Mouse (Mus musculus) midbrain, embryonic 16.5 days (tissue): ENCODE data around the gene Gng8. TPM values are rescaled to one million over a fixed set of nuclear protein-coding genes. Genes with fewer than 3 reads are reported as not detected.

Experiments used
- ATAC-seq: fragments of 200-750 bp; cut with Nextera tagmentation; 2 replicates; pipeline ENCODE4 v1.8.0; 2017; ENCODE audit warnings: moderate TSS enrichment
- H3K27ac ChIP-seq: fragments of 300-500 bp; sonication (generic); 2 replicates; pipeline ENCODE4 v1.5.1; 2014; ENCODE audit warnings: mild to moderate bottlenecking, low read length, mixed read lengths
- H3K27me3 ChIP-seq: fragments of 300-500 bp; sonication (generic); 2 replicates; pipeline ENCODE4 v1.6.1; 2014; ENCODE audit warnings: low read depth, low read length, mixed read lengths; ENCODE audit not compliant: control insufficient read depth, insufficient read depth
- H3K36me3 ChIP-seq: fragments of 300-500 bp; sonication (generic); 2 replicates; pipeline ENCODE4 v1.6.1; 2014; ENCODE audit warnings: mild to moderate bottlenecking, low read length, moderate library complexity, mixed read lengths; ENCODE audit not compliant: control insufficient read depth, insufficient read depth
- H3K4me1 ChIP-seq: fragments of 300-500 bp; sonication (generic); 2 replicates; pipeline ENCODE4 v1.6.1; 2014; ENCODE audit warnings: mild to moderate bottlenecking, low read length, mixed read lengths; ENCODE audit not compliant: control insufficient read depth, insufficient read depth
- H3K4me2 ChIP-seq: fragments of 300-500 bp; sonication (generic); 2 replicates; pipeline ENCODE4 v1.6.1; 2014; ENCODE audit warnings: mild to moderate bottlenecking, low read length, mixed read lengths
- H3K4me3 ChIP-seq: fragments of 300-500 bp; sonication (generic); 2 replicates; pipeline ENCODE4 v1.5.1; 2014; ENCODE audit warnings: low read depth, mild to moderate bottlenecking, low read length, moderate library complexity, mixed read lengths
- H3K9ac ChIP-seq: fragments of 300-500 bp; sonication (generic); 2 replicates; pipeline ENCODE4 v1.6.1; 2014; ENCODE audit warnings: low read depth, low read length, mixed read lengths
- H3K9me3 ChIP-seq: fragments of 300-500 bp; sonication (generic); replicated peaks from 2 replicates; pipeline ENCODE4 v1.6.1; 2014; ENCODE audit warnings: mild to moderate bottlenecking, low read length, mixed read lengths; ENCODE audit not compliant: control insufficient read depth, poor library complexity, severe bottlenecking
- WGBS: fragments of 180-500 bp; shearing (Covaris S2); extraction: QIAGEN DNeasy Blood & Tissue Kit; methylation state at CpG from one replicate; pipeline ENCODE4 v1.1.7; 2014; 5-methylcytosine and 5-hydroxymethylcytosine counted together
- polyA plus RNA-seq: library from polyadenylated mRNA; unstranded; fragments of >200 nt; fragmentation: Nextera tagmentation; extraction: Ambion mirVana; gene quantifications from 2 replicates; pipeline ENCODE4 v1.2.1, GENCODE M21; 2015

The Gng8 gene
- polyA plus RNA-seq, 1 experiment from 2014 or later: 14.0 TPM

- peak overlapping the region; percentile 78 for H3K27ac ChIP-seq
- H3K4me3 ChIP-seq: no peak overlapping the region
- ATAC-seq: peak; percentile 52
- H3K9me3 ChIP-seq: no peaks in the 10 kb centered on the region
- H3K27me3 ChIP-seq: no peaks in the 10 kb centered on the region
- H3K9ac ChIP-seq: no peak overlapping the region
- 16% methylated on average over 14 of the region's 14 CpGs for WGBS
- H3K36me3 ChIP-seq: no peaks in the 10 kb centered on the region
- no peak overlapping the region for H3K4me2 ChIP-seq
- peaks cover 20% of the 10 kb centered on the region for H3K4me1 ChIP-seq
Observed at GRCm38 (mm10) chr7:16931968-16932627, 40.5 kb downstream of the Gng8 start.

GRCm38 (mm10) chr7:16932704-16933577 lies 41.4 kb downstream of the Gng8 start:
- peak; percentile 63 for ATAC-seq

GRCm38 (mm10) chr7:16937312-16937711 lies 45.7 kb downstream of the Gng8 start:
- H3K27me3 ChIP-seq: no peaks in the 10 kb centered on the region
- no peak overlapping the region for H3K4me2 ChIP-seq
- peaks cover 50% of the 10 kb centered on the region for H3K4me1 ChIP-seq
- 52% methylated on average over 4 of the region's 4 CpGs for WGBS
- H3K9ac ChIP-seq: no peak overlapping the region
- ATAC-seq: no peak
- H3K9me3 ChIP-seq: no peaks in the 10 kb centered on the region
- no peak overlapping the region for H3K27ac ChIP-seq
- H3K36me3 ChIP-seq: no peaks in the 10 kb centered on the region
- no peak overlapping the region for H3K4me3 ChIP-seq

More at GRCm38 (mm10) chr7:16932704-16933577, 41.4 kb downstream of the Gng8 start:
- H3K9me3 ChIP-seq: no peaks in the 10 kb centered on the region
- no peak overlapping the region for H3K4me3 ChIP-seq
- peak overlapping the region; percentile 28 for H3K4me2 ChIP-seq
- WGBS: 18% methylated on average over 14 of the region's 14 CpGs
- H3K9ac ChIP-seq: peak overlapping the region; percentile 36; the same call in 1 of the 2 replicates
- no peaks in the 10 kb centered on the region for H3K36me3 ChIP-seq
- no peaks in the 10 kb centered on the region for H3K27me3 ChIP-seq
- H3K4me1 ChIP-seq: peaks cover 22% of the 10 kb centered on the region
- peak overlapping the region; percentile 78 for H3K27ac ChIP-seq

GRCm38 (mm10) chr7:16938117-16938791 lies 46.7 kb downstream of the Gng8 start:
- no peaks in the 10 kb centered on the region for H3K9me3 ChIP-seq
- peaks cover 52% of the 10 kb centered on the region for H3K4me1 ChIP-seq
- 58% methylated on average over 17 of the region's 17 CpGs for WGBS
- peak overlapping the region; percentile 86 for H3K27ac ChIP-seq
- peak overlapping the region; percentile 1; the same call in 1 of the 2 replicates for H3K4me3 ChIP-seq
- no peaks in the 10 kb centered on the region for H3K36me3 ChIP-seq
- peak overlapping the region; percentile 35 for H3K4me2 ChIP-seq
- no peaks in the 10 kb centered on the region for H3K27me3 ChIP-seq
- 0 out of 2 replicates have a peak overlapping the region, but pooled peaks have one; percentile 11 for H3K9ac ChIP-seq
- ATAC-seq: peak; percentile 88

- ATAC-seq: no peak
- Histone ChIP-seq H3K27ac (peak overlapping the region; percentile 65), H3K9ac (0 out of 2 replicates have a peak overlapping the region, but pooled peaks have one; percentile 39), H3K4me3 (no peak overlapping the region), H3K4me1 (peaks cover 55% of the 10 kb centered on the region), H3K27me3 (no peaks in the 10 kb centered on the region), H3K9me3 (no peaks in the 10 kb centered on the region), H3K36me3 (no peaks in the 10 kb centered on the region), H3K4me2 (no peak overlapping the region)
- 31% methylated on average over 7 of the region's 7 CpGs for WGBS
Observed at GRCm38 (mm10) chr7:16940292-16940691, 48.7 kb downstream of the Gng8 start.

GRCm38 (mm10) chr7:16942861-16943260 lies 51.3 kb downstream of the Gng8 start:
- H3K4me2 ChIP-seq: peak overlapping the region; percentile 14; the same call in 1 of the 2 replicates
- WGBS: 20% methylated on average over 4 of the region's 4 CpGs
- peak overlapping the region; percentile 98 for H3K27ac ChIP-seq
- peaks cover 54% of the 10 kb centered on the region for H3K4me1 ChIP-seq
- ATAC-seq: no peak
- H3K4me3 ChIP-seq: no peak overlapping the region
- no peaks in the 10 kb centered on the region for H3K9me3 ChIP-seq
- no peaks in the 10 kb centered on the region for H3K27me3 ChIP-seq
- H3K36me3 ChIP-seq: no peaks in the 10 kb centered on the region
- H3K9ac ChIP-seq: no peak overlapping the region

GRCm38 (mm10) chr7:16944061-16944807 lies 52.6 kb downstream of the Gng8 start, which contains the start of gene Pnmal2:
Pnmal2 (plus strand) TSS chr7:16944682.
- Histone ChIP-seq H3K36me3 (no peaks in the 10 kb centered on the region), H3K4me1 (peaks cover 57% of the 10 kb centered on the region)

GRCm38 (mm10) chr7:16944808-16945315 lies 53.3 kb downstream of the Gng8 start:
- H3K9ac ChIP-seq: peak overlapping the region; percentile 96
- no peaks in the 10 kb centered on the region for H3K27me3 ChIP-seq
- H3K4me3 ChIP-seq: peak overlapping the region; percentile 78
- under 1% methylated on average over 22 of the region's 22 CpGs for WGBS
- peaks cover 57% of the 10 kb centered on the region for H3K4me1 ChIP-seq
- H3K27ac ChIP-seq: peak overlapping the region; percentile 98
- ATAC-seq: peak; percentile 12
- no peaks in the 10 kb centered on the region for H3K9me3 ChIP-seq
- H3K36me3 ChIP-seq: no peaks in the 10 kb centered on the region
- peak overlapping the region; percentile 78 for H3K4me2 ChIP-seq

More at GRCm38 (mm10) chr7:16944061-16944807, 52.6 kb downstream of the Gng8 start, which contains the start of gene Pnmal2:
- no peaks in the 10 kb centered on the region for H3K9me3 ChIP-seq
- H3K4me2 ChIP-seq: peak within 1 kb of the TSS; percentile 78
- peak within 1 kb of the TSS; percentile 78 for H3K4me3 ChIP-seq
- peak within 1 kb of the TSS; percentile 98 for H3K27ac ChIP-seq
- WGBS: 8% methylated on average over 36 of the region's 36 CpGs
- H3K9ac ChIP-seq: peak within 1 kb of the TSS; percentile 96
- ATAC-seq: peak; percentile 88
- no peaks in the 10 kb centered on the region for H3K27me3 ChIP-seq
